Mouse (Mus musculus): ENCODE measurements around the gene Lep.

DNA sequence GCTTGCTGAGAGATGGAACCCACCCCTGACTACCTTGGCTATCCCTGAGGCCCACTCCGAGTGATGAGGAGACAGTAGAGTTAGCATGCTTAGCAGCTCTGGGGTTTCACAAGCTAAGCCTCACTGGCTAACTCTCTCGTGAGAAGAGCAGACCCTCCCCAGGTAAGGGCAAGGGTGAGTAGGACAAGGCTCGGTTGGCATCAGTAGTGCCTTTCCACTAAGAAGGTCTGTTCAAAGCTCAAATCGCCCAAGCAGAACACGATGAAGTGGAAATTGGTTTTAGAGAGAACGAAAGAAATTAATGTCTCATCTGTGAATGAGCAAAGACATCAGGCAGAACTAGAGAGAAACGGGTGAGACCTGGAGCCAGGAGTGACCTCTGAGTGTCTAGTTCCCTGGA lies 6.8 kb upstream of the Lep start:
- TF ChIP-seq POLR2A (IDR thresholded peaks at IDR 0.05; ENCODE audit: borderline replicate concordance, control insufficient read depth, low read depth, low read length), result no peak
- TF ChIP-seq CTCF (IDR thresholded peaks at IDR 0.05; ENCODE audit: control insufficient read depth, insufficient read depth, low read length), result no peak

All from bone marrow, adult 2 months (tissue).